Mouse (Mus musculus) heart, postnatal 0 days (tissue): ENCODE results near the gene Mrpl54. TPM values are rescaled to one million over a fixed set of nuclear protein-coding genes. Genes with fewer than 3 reads are reported as not detected.
A peak's percentile ranks its signal among the peaks of the same experiment; 100 is the strongest.

Experiments
- ATAC-seq: fragments of 200-750 bp; cut with Nextera tagmentation; 2 replicates; pipeline ENCODE4 v1.8.0; 2017; ENCODE audit warnings: low read depth, moderate number of reproducible peaks, moderate library complexity; ENCODE audit not compliant: insufficient read depth
- DNase-seq: peaks from one replicate; pipeline ENCODE4 v3.0.0-alpha.2; 2016; ENCODE audit warnings: low spot score
- H3K27ac ChIP-seq: fragments of 300-500 bp; sonication (generic); 2 replicates; pipeline ENCODE4 v1.5.1; 2014; ENCODE audit warnings: low read depth, mild to moderate bottlenecking
- H3K27me3 ChIP-seq: fragments of 300-500 bp; sonication (generic); 2 replicates; pipeline ENCODE4 v1.6.1; 2014; ENCODE audit warnings: low read length, mixed read lengths; ENCODE audit not compliant: control insufficient read depth, insufficient read depth
- H3K36me3 ChIP-seq: fragments of 300-500 bp; sonication (generic); replicated peaks from 2 replicates; pipeline ENCODE4 v1.6.1; 2014; ENCODE audit warnings: low read length, mixed read lengths; ENCODE audit not compliant: control insufficient read depth, insufficient read depth
- H3K4me1 ChIP-seq: fragments of 300-500 bp; sonication (generic); 2 replicates; pipeline ENCODE4 v1.6.1; 2014; ENCODE audit warnings: antibody characterized with exemption; ENCODE audit not compliant: control insufficient read depth, insufficient read depth
- H3K4me2 ChIP-seq: fragments of 300-500 bp; sonication (generic); 2 replicates; pipeline ENCODE4 v1.6.1; 2014; ENCODE audit warnings: low read depth, mild to moderate bottlenecking, low read length, moderate library complexity
- H3K4me3 ChIP-seq: fragments of 300-500 bp; sonication (generic); 2 replicates; pipeline ENCODE4 v1.5.1; 2014; ENCODE audit warnings: low read depth, low read length
- H3K9ac ChIP-seq: fragments of 300-500 bp; sonication (generic); replicated peaks from 2 replicates; pipeline ENCODE4 v1.6.1; 2014; ENCODE audit warnings: low read depth, low read length, mixed read lengths
- H3K9me3 ChIP-seq: fragments of 300-500 bp; sonication (generic); replicated peaks from 2 replicates; pipeline ENCODE4 v1.6.1; 2016; ENCODE audit warnings: low read length; ENCODE audit not compliant: control insufficient read depth
- CTCF ChIP-seq: IDR thresholded peaks from 2 replicates; pipeline ENCODE4 v1.5.1; 2016; ENCODE audit warnings: antibody characterized with exemption, control low read depth, low read depth
- EP300 ChIP-seq: IDR thresholded peaks from 2 replicates; pipeline ENCODE4 v1.6.1; 2016; ENCODE audit warnings: antibody characterized with exemption, low read depth
- WGBS: fragments of 180-500 bp; shearing (Covaris S2); extraction: QIAGEN DNeasy Blood & Tissue Kit; methylation state at CpG from one replicate; pipeline ENCODE4 v1.1.7; 2014; 5-methylcytosine and 5-hydroxymethylcytosine counted together
- polyA plus RNA-seq: library from polyadenylated mRNA; unstranded; fragments of >200 nt; fragmentation: Nextera tagmentation; extraction: Ambion mirVana; gene quantifications from 2 replicates; pipeline ENCODE4 v1.2.1, GENCODE M21; 2015
- total RNA-seq: library from RNA; depleted of rRNA; stranded (reverse); fragments of >200 nt; gene quantifications from 2 replicates; pipeline ENCODE4 v1.2.3, GENCODE M21; 2014; ENCODE audit warnings: low replicate concordance

Mrpl54 gene
- total and polyA plus RNA-seq, 2 experiments from 2014 or later, result 264 to 272 TPM

GRCm38 (mm10) chr10:81286586-81286985 is 19.9 kb upstream of the Mrpl54 start:
- TF ChIP-seq EP300 (no peak), CTCF (no peak)
- H3K27ac ChIP-seq, result no peak overlapping the region

DNA sequence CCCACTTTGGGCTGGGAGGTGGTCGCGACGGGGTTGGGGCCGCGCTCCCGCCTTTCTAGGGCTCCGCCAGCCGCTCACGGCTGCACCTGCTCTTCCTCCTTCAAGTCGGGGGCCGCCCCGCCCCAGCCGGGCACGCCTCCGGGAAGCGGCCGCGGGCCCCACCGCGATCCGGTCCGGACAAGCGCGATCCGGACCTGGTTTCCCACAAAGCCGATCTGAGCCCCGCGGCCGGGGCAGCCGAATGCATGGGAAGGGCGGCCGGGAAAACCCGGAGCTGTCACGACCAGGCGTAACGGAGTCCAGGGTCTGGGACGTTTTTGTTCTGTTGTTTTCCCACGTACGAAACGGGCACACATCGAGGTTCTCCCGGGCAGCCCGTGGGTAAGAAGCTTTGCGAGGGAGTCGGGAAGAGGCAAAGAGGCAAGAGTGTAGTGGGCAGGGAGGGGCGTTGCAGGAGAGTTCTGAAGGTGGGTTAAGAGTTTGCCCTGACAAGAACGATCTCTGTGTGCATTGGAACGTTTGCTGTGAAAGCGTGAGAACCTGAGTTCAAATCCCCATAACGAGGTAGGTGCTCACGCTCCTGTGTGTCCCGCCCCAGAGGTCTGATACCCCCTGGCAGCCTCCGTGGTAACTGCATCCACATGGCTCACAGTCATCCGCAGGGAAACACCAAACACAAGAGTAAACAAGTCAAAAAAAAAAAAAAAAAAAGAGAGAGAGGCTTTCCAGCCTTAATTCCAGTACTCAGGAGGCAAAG is 19.1 kb upstream of the Mrpl54 start:
- H3K27ac ChIP-seq, result no peak overlapping the region
- peak overlapping the region; percentile 84 for H3K4me2 ChIP-seq
- peak; percentile 3; the same call in 1 of the 2 replicates for TF ChIP-seq CTCF
- peak; percentile 87 for TF ChIP-seq EP300
- ATAC-seq (peak; percentile 81), DNase-seq (peak; percentile 83)
- no peaks in the 10 kb centered on the region for H3K9me3 ChIP-seq
- peak overlapping the region; percentile 35; the same call in 1 of the 2 replicates for H3K9ac ChIP-seq
- H3K27me3 ChIP-seq, result peaks cover 45% of the 10 kb centered on the region
- 2% methylated on average over 53 of the region's 54 CpGs for WGBS
- peak overlapping the region; percentile 48 for H3K4me3 ChIP-seq
- no peaks in the 10 kb centered on the region for H3K36me3 ChIP-seq
- H3K4me1 ChIP-seq, result 0 out of 2 replicates have a peak, but pooled peaks cover 7% of the 10 kb centered on the region

More at GRCm38 (mm10) chr10:81286586-81286985, 19.9 kb upstream of the Mrpl54 start:
- DNase-seq (no peak), ATAC-seq (no peak)
- 43% methylated on average over 6 of the region's 6 CpGs for WGBS
- Histone ChIP-seq H3K4me2 (no peak overlapping the region), H3K4me3 (no peak overlapping the region), H3K36me3 (no peaks in the 10 kb centered on the region), H3K9me3 (no peaks in the 10 kb centered on the region), H3K4me1 (0 out of 2 replicates have a peak, but pooled peaks cover 7% of the 10 kb centered on the region), H3K9ac (no peak overlapping the region), H3K27me3 (peaks cover 40% of the 10 kb centered on the region)

DNA sequence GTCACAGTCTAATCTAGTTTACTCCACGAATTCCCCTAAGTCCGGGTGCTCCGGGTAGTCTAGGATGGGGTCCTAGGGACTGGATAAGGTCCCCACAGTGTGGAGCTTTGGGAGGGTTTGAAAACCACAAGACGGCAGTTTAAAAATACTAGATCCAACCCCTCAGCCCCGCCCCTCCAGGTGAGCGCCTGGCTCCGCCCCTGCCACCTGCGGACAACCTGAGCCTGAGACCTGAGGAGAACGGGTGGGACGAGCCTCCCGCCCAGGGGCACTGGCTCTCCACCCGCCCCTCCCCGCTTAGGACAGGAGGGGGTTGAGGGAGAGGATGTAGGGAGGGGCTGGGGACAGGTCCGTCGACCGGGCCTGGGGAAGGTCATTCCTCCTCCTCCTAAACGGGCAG is 18.0 kb upstream of the Mrpl54 start:
- H3K9me3 ChIP-seq, result no peaks in the 10 kb centered on the region
- peaks cover 46% of the 10 kb centered on the region for H3K27me3 ChIP-seq
- no peak overlapping the region for H3K27ac ChIP-seq
- TF ChIP-seq CTCF (no peak), EP300 (no peak)
- 17% methylated on average over 17 of the region's 17 CpGs for whole genome bisulfite sequencing
- H3K4me3 ChIP-seq, result peak overlapping the region; percentile 48; the same call in 1 of the 2 replicates
- H3K36me3 ChIP-seq, result no peaks in the 10 kb centered on the region
- no peak overlapping the region for H3K4me2 ChIP-seq
- no peak overlapping the region for H3K9ac ChIP-seq
- no peak for DNase-seq
- no peak for ATAC-seq
- 0 out of 2 replicates have a peak, but pooled peaks cover 4% of the 10 kb centered on the region for H3K4me1 ChIP-seq

GRCm38 (mm10) chr10:81284189-81284588 is 17.5 kb upstream of the Mrpl54 start:
- Histone ChIP-seq H3K9me3 (no peaks in the 10 kb centered on the region), H3K27ac (no peak overlapping the region), H3K4me2 (no peak overlapping the region), H3K4me3 (no peak overlapping the region), H3K36me3 (no peaks in the 10 kb centered on the region), H3K4me1 (0 out of 2 replicates have a peak, but pooled peaks cover 4% of the 10 kb centered on the region), H3K27me3 (peaks cover 45% of the 10 kb centered on the region), H3K9ac (no peak overlapping the region)
- no peak for DNase-seq
- WGBS, result 55% methylated on average over 6 of the region's 6 CpGs
- no peak for ATAC-seq
- no peak for TF ChIP-seq CTCF
- TF ChIP-seq EP300, result no peak

DNA sequence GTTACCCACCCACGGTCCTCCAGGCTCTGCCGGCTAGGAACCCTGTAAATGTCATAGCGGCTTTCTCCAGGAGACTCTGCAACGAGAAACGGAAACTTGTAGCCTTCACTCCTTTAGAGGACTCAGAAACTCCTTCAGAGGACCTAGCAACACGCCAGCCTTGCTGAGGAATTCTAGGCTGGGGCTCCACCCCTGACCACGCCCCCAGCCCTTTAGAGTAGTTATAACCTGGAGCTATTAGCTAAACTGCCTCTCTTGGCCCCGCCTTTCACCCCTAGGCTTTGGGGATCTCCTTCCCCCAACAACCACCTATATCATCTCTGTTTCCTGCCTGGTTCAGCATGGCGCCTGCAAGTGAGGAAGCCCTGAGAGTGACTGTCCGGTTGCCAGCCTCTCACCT is 12.8 kb upstream of the Mrpl54 start:
- DNase-seq (no peak), ATAC-seq (no peak)
- no peaks in the 10 kb centered on the region for H3K4me1 ChIP-seq
- no peak overlapping the region for H3K4me2 ChIP-seq
- H3K9ac ChIP-seq, result no peak overlapping the region
- H3K9me3 ChIP-seq, result no peaks in the 10 kb centered on the region
- TF ChIP-seq EP300 (no peak), CTCF (no peak)
- no peak overlapping the region for H3K27ac ChIP-seq
- H3K36me3 ChIP-seq, result no peaks in the 10 kb centered on the region
- no peak overlapping the region for H3K4me3 ChIP-seq
- H3K27me3 ChIP-seq, result peaks cover 34% of the 10 kb centered on the region
- 31% methylated on average over 10 of the region's 10 CpGs for WGBS
